In genomic region chr6:57744974-57745747, GRCm38 (mm10) we compare ENCODE assay signal across 15 mouse cellular contexts. TPM values are rescaled to one million over a fixed set of nuclear protein-coding genes. Genes with fewer than 3 reads are reported as not detected.
DNase-seq lines count a peak whose midpoint lies in the region; ATAC-seq and TF ChIP-seq lines count a peak whose summit lies in the region.
"Had no signal": no experiment of that assay in that cellular context is flagged by ENCODE, and none has a peak within 500 bp of the region (broad histone marks: within the 10 kb centered on the region; RNA-seq: fewer than 3 reads in every experiment).

No protein-coding gene starts in this region.

- TF ChIP-seq POLR2A in MEL (IDR thresholded peaks at IDR 0.05; ENCODE audit: control insufficient read depth in 1 of 2, insufficient read depth in 1 of 2, low read depth in 1 of 2, low read length in 2 of 2, poor library complexity in 1 of 2), result no peak

- H3K36me3 ChIP-seq in heart, embryonic 11.5 days (ENCODE audit: control insufficient read depth, insufficient read depth, low read length), result no peaks in the 10 kb centered on the region
- peaks cover 0 to 26% of the 10 kb centered on the region in 2 experiments; a peak in 2 of 4 replicates for H3K36me3 ChIP-seq in MEL (ENCODE audit: control insufficient read depth in 1 of 2, insufficient read depth in 2 of 2, low read length in 2 of 2)
- no peaks in the 10 kb centered on the region for H3K36me3 ChIP-seq in liver, postnatal 0 days (replicated peaks; ENCODE audit: insufficient read depth, low read length)

- DNase-seq in heart, adult 9 months (ENCODE audit: low spot score in 2 of 2), result no peak
- DNase-seq in MEL (ENCODE audit: low read depth, low spot score), result peak; percentile 97
- peak; percentile 30 for DNase-seq in liver, postnatal 0 days
- DNase-seq in adrenal gland, postnatal 14 days, result no peak
- DNase-seq in ovary, adult 18-20 months (ENCODE audit: low spot score), result no peak
- no peak for DNase-seq in gastrocnemius, postnatal 4 days (ENCODE audit: low spot score in 2 of 2)
- DNase-seq: adrenal gland, postnatal 10 days; cerebellum, adult 9-10 months; heart, postnatal 4 days; kidney, adult 9 months; retina, postnatal 1 day had no signal

- no peak overlapping the region for H3K4me3 ChIP-seq in heart, embryonic 11.5 days (ENCODE audit: low read depth, low read length)
- peak overlapping the region in 1 of 2 experiments; percentile 6; a peak in 2 of 4 replicates for H3K4me3 ChIP-seq in MEL (ENCODE audit: control insufficient read depth in 1 of 2, insufficient read depth in 1 of 2, low read depth in 2 of 2, low read length in 2 of 2)
- no peak overlapping the region for H3K4me3 ChIP-seq in liver, postnatal 0 days (ENCODE audit: low read depth, low read length)
- H3K4me3 ChIP-seq: limb, embryonic 12.5 days had no signal

- H3K4me1 ChIP-seq in heart, embryonic 11.5 days (ENCODE audit: control insufficient read depth, insufficient read depth, low read length), result no peaks in the 10 kb centered on the region; the same call in 1 of the 2 replicates
- peaks cover 20 to 22% of the 10 kb centered on the region in 2 experiments for H3K4me1 ChIP-seq in MEL (ENCODE audit: control insufficient read depth in 1 of 2, insufficient read depth in 2 of 2, low read length in 2 of 2)
- peaks cover 27% of the 10 kb centered on the region for H3K4me1 ChIP-seq in liver, postnatal 0 days (ENCODE audit: insufficient read depth)
- H3K4me1 ChIP-seq: limb, embryonic 12.5 days had no signal

- TF ChIP-seq EP300 in MEL (IDR thresholded peaks at IDR 0.05; ENCODE audit: low read depth in 1 of 2, low read length in 2 of 2), result peak; percentile 96 to 100
- TF ChIP-seq EP300 in liver, postnatal 0 days (IDR thresholded peaks at IDR 0.05; ENCODE audit: low read depth), result peak; percentile 99

- no peak overlapping the region for H3K4me2 ChIP-seq in heart, embryonic 11.5 days
- H3K4me2 ChIP-seq in liver, postnatal 0 days (ENCODE audit: low read depth, low read length), result peak overlapping the region; percentile 42
- H3K4me2 ChIP-seq: limb, embryonic 12.5 days; midbrain, embryonic 11.5 days had no signal

- no peaks in the 10 kb centered on the region for H3K9me3 ChIP-seq in heart, embryonic 11.5 days (replicated peaks; ENCODE audit: control insufficient read depth, low read length)
- no peaks in the 10 kb centered on the region for H3K9me3 ChIP-seq in MEL (replicated peaks; ENCODE audit: insufficient read depth, low read length)
- no peaks in the 10 kb centered on the region for H3K9me3 ChIP-seq in liver, postnatal 0 days (ENCODE audit: low read length)
- H3K9me3 ChIP-seq: limb, embryonic 12.5 days had no signal

- H3K27me3 ChIP-seq in heart, embryonic 11.5 days (ENCODE audit: control insufficient read depth, insufficient read depth, low read length), result no peaks in the 10 kb centered on the region
- no peaks in the 10 kb centered on the region for H3K27me3 ChIP-seq in MEL (ENCODE audit: control insufficient read depth in 1 of 2, insufficient read depth in 2 of 2, low read length in 2 of 2)
- no peaks in the 10 kb centered on the region for H3K27me3 ChIP-seq in liver, postnatal 0 days (ENCODE audit: insufficient read depth, low read length)
- H3K27me3 ChIP-seq: limb, embryonic 12.5 days had no signal

- no peak; the same call in 1 of the 2 replicates for TF ChIP-seq RAD21 in MEL (IDR thresholded peaks at IDR 0.05; ENCODE audit: low read depth, low read length)

- peak overlapping the region; percentile 69 for H3K27ac ChIP-seq in heart, embryonic 11.5 days (ENCODE audit: low read depth, low read length)
- H3K27ac ChIP-seq in MEL (ENCODE audit: control insufficient read depth, low read depth, low read length), result peak overlapping the region; percentile 97
- peak overlapping the region; percentile 81 for H3K27ac ChIP-seq in liver, postnatal 0 days (ENCODE audit: low read depth)
- H3K27ac ChIP-seq: limb, embryonic 12.5 days had no signal

- no peaks in the 10 kb centered on the region for H3K79me2 ChIP-seq in MEL (ENCODE audit: control insufficient read depth, insufficient read depth, low read length, poor library complexity)

- no peak for TF ChIP-seq CTCF in MEL (IDR thresholded peaks at IDR 0.05 in 2 of 3, conservative IDR thresholded peaks at IDR 0.05 in 1 of 3; ENCODE audit: control insufficient read depth in 1 of 3, insufficient read depth in 1 of 3, low read depth in 2 of 3, low read length in 3 of 3, poor library complexity in 1 of 3, severe bottlenecking in 1 of 3)
- TF ChIP-seq CTCF in liver, postnatal 0 days (IDR thresholded peaks at IDR 0.05; ENCODE audit: low read depth), result no peak

- peak; percentile 91 for ATAC-seq in heart, embryonic 11.5 days (replicated peaks; ENCODE audit: insufficient number of reproducible peaks, low FRiP score, low TSS enrichment)
- ATAC-seq in erythroblast, adult 5-6 weeks (replicated peaks; ENCODE audit: low FRiP score, poor library complexity, severe bottlenecking), result peak; percentile 85
- peak; percentile 97 for ATAC-seq in liver, postnatal 0 days

- WGBS in heart, embryonic 11.5 days (ENCODE audit: insufficient replicate concordance), result 72% methylated on average over 4 of the region's 4 CpGs
- WGBS in liver, postnatal 0 days (ENCODE audit: insufficient replicate concordance), result 58% methylated on average over 4 of the region's 4 CpGs

- no peak overlapping the region for H3K9ac ChIP-seq in heart, embryonic 11.5 days (ENCODE audit: low read depth, low read length)
- peak overlapping the region; percentile 45 for H3K9ac ChIP-seq in MEL (ENCODE audit: control insufficient read depth, low read depth, low read length, poor library complexity, severe bottlenecking)
- no peak overlapping the region; the same call in 1 of the 2 replicates for H3K9ac ChIP-seq in liver, postnatal 0 days (replicated peaks)
- H3K9ac ChIP-seq: limb, embryonic 12.5 days had no signal

TF ChIP-seq in MEL, 35 proteins besides CTCF, POLR2A, EP300 and RAD21 (continues in another document):
- TF ChIP-seq POLR2AphosphoS5 (IDR thresholded peaks at IDR 0.05; ENCODE audit: borderline replicate concordance, low read depth, low read length) (no peak), E2F4 (IDR thresholded peaks at IDR 0.05; ENCODE audit: borderline replicate concordance, low read depth, low read length) (0 out of 2 replicates have a peak, but pooled peaks have one; percentile 45), KAT2A (conservative IDR thresholded peaks at IDR 0.05; ENCODE audit: low read depth, low read length) (no peak), TAL1 (IDR thresholded peaks at IDR 0.05; ENCODE audit: low read length) (peak; percentile 99), HCFC1 (IDR thresholded peaks at IDR 0.05; ENCODE audit: low read depth, low read length) (0 out of 2 replicates have a peak, but pooled peaks have one; percentile 22), ZMIZ1 (IDR thresholded peaks at IDR 0.05; ENCODE audit: low read depth, low read length) (no peak), ETS1 (IDR thresholded peaks at IDR 0.05; ENCODE audit: low read depth, low read length) (peak; percentile 96), MAX (IDR thresholded peaks at IDR 0.05; ENCODE audit: low read length) (no peak), CHD2 (IDR thresholded peaks at IDR 0.05; ENCODE audit: low read length) (peak; percentile 31), CHD1 (IDR thresholded peaks at IDR 0.05; ENCODE audit: low read depth, low read length) (peak; percentile 51; the same call in 1 of the 2 replicates), GABPA (IDR thresholded peaks at IDR 0.05; ENCODE audit: low read depth, low read length) (peak; percentile 86), SIN3A (IDR thresholded peaks at IDR 0.05; ENCODE audit: low read length) (peak; percentile 83), MYC (IDR thresholded peaks at IDR 0.05; ENCODE audit: low read depth, low read length) (peak; percentile 76), USF1 (IDR thresholded peaks at IDR 0.05; ENCODE audit: low read depth, low read length) (no peak), SMC3 (IDR thresholded peaks at IDR 0.05; ENCODE audit: low read depth, low read length) (no peak), JUND (IDR thresholded peaks at IDR 0.05; ENCODE audit: low read depth, low read length) (peak; percentile 92), ZC3H11A (IDR thresholded peaks at IDR 0.05; ENCODE audit: low read depth, low read length) (no peak), ZKSCAN1 (IDR thresholded peaks at IDR 0.05; ENCODE audit: low read depth, low read length) (no peak), ZNF384 (IDR thresholded peaks at IDR 0.05; ENCODE audit: low read depth, low read length) (peak; percentile 56), MAZ (IDR thresholded peaks at IDR 0.05; ENCODE audit: low read depth, low read length) (peak; percentile 17; the same call in 1 of the 2 replicates), MAFK (IDR thresholded peaks at IDR 0.05; ENCODE audit: borderline replicate concordance, low read depth, low read length) (peak; percentile 98), TCF12 (IDR thresholded peaks at IDR 0.05; ENCODE audit: low read depth, low read length) (peak; percentile 97), USF2 (IDR thresholded peaks at IDR 0.05; ENCODE audit: borderline replicate concordance in 1 of 2, insufficient read depth in 1 of 2, low read depth in 1 of 2, low read length in 2 of 2) (no peak)

RNA-seq across cellular contexts. Expression of gene Lancl2, which starts 42.8 kb away (rescaled TPM):
- polyA plus RNA-seq in heart, embryonic 11.5 days (2014; fragmentation: Nextera tagmentation; extraction: Ambion mirVana), result 21.2 TPM in 2 replicates
- total RNA-seq in MEL (2012; rRNA removed), result 19.6 and 21.7 TPM in 2 replicates
- polyA plus RNA-seq in MEL (2012; ENCODE audit: insufficient read depth in 1 of 2, insufficient read length in 2 of 2, low read depth in 1 of 2, low replicate concordance in 2 of 2, missing spikeins in 1 of 2), result 10 to 100 TPM in 1 of 2 experiments, not detected in 1; 17.7 TPM
- total RNA-seq in erythroblast, adult 5-6 weeks (2015; ENCODE audit: low replicate concordance), result 13.1 and 21.7 TPM in 2 replicates
- total RNA-seq in erythroblast, adult 5-6 weeks (2017; ENCODE audit: low replicate concordance), result 26.2 and 45.4 TPM in 2 replicates
- polyA plus RNA-seq in liver, postnatal 0 days (2015; fragmentation: Nextera tagmentation; extraction: Ambion mirVana), result 6.4 and 8.0 TPM in 2 replicates
- 20.7 and 21.0 TPM in 2 replicates for total RNA-seq in adrenal gland, postnatal 14 days (2021)
- 10 to 100 TPM; 19.8 to 20.3 TPM for total RNA-seq in gastrocnemius, postnatal 4 days (2021)

RNA-seq across cellular contexts. Expression of gene Pyurf, which starts 53.3 kb away (rescaled TPM):
- polyA plus RNA-seq in heart, embryonic 11.5 days (2014; fragmentation: Nextera tagmentation; extraction: Ambion mirVana), result 27.3 and 29.8 TPM in 2 replicates
- total RNA-seq in MEL (2012; rRNA removed), result 2.5 and 2.9 TPM in 2 replicates
- 1 to 10 TPM in 1 of 2 experiments, not detected in 1; 3.3 TPM for polyA plus RNA-seq in MEL (2012; ENCODE audit: insufficient read depth in 1 of 2, insufficient read length in 2 of 2, low read depth in 1 of 2, low replicate concordance in 2 of 2, missing spikeins in 1 of 2)
- total RNA-seq in erythroblast, adult 5-6 weeks (2015; ENCODE audit: low replicate concordance), result 7.1 and 7.7 TPM in 2 replicates
- 16.4 and 20.8 TPM in 2 replicates for total RNA-seq in erythroblast, adult 5-6 weeks (2017; ENCODE audit: low replicate concordance)
- polyA plus RNA-seq in liver, postnatal 0 days (2015; fragmentation: Nextera tagmentation; extraction: Ambion mirVana), result 12.3 TPM in 2 replicates
- 22.5 and 23.7 TPM in 2 replicates for total RNA-seq in adrenal gland, postnatal 14 days (2021)
- 10 to 100 TPM in 1 of 2 experiments, 1 to 10 TPM in 1; 9.4 to 10.1 TPM for total RNA-seq in gastrocnemius, postnatal 4 days (2021)

Comparison
In these comparisons a context has a peak if more than half of its experiments do, and no peak if none do; other contexts are left out.
1. DNase-seq: peak in MEL (single experiment) and liver, postnatal 0 days (single experiment); none in heart, adult 9 months (0 of 2), adrenal gland, postnatal 14 days (single experiment), ovary, adult 18-20 months (single experiment) and gastrocnemius, postnatal 4 days (0 of 2).
2. Peak in every context shown above with its lines, with median percentiles within 50 percentile points of each other: ATAC-seq and H3K27ac ChIP-seq.